Mouse (Mus musculus): ENCODE measurements around the gene Gng3.
"Not testable (repeated sequence)": the region's sequence is repeated elsewhere in the genome, so short reads cannot be mapped to it uniquely, and the experiment has no call there.

The Gng3 gene

DNA sequence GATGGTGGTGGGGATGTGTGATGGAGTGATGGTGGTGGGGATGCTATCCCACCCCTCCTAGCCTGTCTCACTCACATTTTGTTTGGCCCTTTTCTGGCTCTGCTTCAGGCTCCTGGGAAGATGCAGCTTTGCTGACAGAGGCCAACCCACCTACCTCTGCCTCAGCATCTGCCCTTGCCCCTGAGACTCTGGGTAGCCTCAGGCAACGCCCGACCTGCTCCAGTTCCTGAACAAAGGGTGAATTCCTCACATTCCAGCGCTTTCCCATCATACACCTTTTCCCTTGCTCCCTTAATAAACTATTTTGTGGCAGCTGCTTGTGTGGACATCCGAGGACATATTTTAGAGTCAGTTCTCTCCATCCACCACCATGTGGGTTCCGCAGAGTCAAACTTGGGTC, 9.4 kb upstream of the Gng3 start:
- in situ Hi-C loops (cut with MboI; ENCODE audit: low sequenced_read_pairs) = loop anchor here (10.0 kb wide), 1 partner anchor 266 kb away; no protein-coding TSS in a partner anchor

- in situ Hi-C loops (cut with MboI; ENCODE audit: low sequenced_read_pairs) = loop anchor here (10.0 kb wide), 1 partner anchor 270 kb away; no protein-coding TSS in a partner anchor
Measured at GRCm38 (mm10) chr19:8844371-8845129, 5.6 kb upstream of the Gng3 start.

GRCm38 (mm10) chr19:8842961-8843360, 4.0 kb upstream of the Gng3 start:
- in situ Hi-C loops (cut with MboI; ENCODE audit: low sequenced_read_pairs) = loop anchor here (10.0 kb wide), 1 partner anchor 272 kb away; no protein-coding TSS in a partner anchor

DNA sequence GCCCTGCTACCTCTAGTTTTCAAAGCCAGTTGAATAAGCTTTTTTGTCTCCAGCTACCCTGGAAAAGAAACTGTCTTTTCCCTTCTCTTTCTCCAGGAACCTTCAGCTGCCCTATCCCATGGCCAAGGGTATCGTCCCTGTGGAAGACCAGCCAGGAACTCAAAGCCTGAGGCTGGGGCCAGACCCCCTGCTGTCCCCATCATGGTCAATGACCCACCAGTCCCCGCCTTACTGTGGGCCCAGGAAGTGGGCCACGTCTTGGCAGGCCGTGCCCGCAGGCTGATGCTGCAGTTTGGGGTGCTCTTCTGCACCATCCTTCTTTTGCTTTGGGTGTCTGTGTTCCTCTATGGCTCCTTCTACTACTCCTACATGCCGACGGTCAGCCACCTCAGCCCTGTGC, 2.0 kb upstream of the Gng3 start:
- in situ Hi-C loops (cut with MboI; ENCODE audit: low sequenced_read_pairs) = loop anchor here (10.0 kb wide), 1 partner anchor 274 kb away; no protein-coding TSS in a partner anchor

DNA sequence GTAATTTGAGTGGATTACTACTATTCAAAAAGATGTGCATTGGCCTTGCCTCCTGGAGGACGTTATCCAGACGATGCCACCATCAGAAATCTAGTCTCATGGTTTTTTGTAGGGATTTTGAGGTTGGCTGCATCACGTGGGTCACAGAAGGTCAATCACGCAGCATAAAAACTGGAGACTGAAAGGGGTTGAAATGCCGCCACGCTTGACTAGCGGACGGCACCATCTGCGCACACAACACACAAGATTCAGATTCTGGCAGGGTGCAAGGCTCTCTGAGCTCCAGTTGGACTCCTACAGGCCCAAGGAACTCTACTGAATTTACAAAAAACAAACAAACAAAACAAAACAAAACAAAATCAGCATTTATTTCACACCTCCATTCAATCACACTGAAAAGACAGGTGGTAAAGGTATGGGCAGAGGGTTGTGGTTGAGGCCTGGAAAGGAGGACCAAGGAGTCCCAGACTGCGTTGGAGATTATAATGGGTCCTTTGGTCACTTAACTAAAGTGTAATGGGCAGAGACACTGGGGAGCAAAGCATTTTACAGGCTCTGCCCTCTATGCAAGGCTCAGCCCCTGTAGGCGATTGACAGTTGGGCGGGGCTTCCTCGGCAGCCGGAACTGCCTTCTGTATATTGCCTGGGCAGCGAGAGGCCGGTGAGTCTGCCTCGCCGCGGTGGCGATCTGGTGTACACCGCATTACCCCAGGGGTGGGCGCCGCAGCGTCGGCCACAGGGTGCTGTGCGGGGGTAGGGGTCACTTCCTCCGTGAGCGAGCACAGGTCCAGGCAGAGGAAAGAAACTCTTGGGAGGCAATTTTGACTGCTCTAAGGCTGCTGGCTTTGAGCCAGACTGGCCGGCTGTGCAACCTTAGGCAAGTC, 1.2 kb upstream of the Gng3 start:
- in situ Hi-C loops (cut with MboI; ENCODE audit: low sequenced_read_pairs) = loop anchor here (10.0 kb wide), 1 partner anchor 275 kb away; no protein-coding TSS in a partner anchor

- in situ Hi-C loops (cut with MboI; ENCODE audit: low sequenced_read_pairs) = no loop called here
Measured at GRCm38 (mm10) chr19:8838041-8838730, 808 bp downstream of the Gng3 start.

DNA sequence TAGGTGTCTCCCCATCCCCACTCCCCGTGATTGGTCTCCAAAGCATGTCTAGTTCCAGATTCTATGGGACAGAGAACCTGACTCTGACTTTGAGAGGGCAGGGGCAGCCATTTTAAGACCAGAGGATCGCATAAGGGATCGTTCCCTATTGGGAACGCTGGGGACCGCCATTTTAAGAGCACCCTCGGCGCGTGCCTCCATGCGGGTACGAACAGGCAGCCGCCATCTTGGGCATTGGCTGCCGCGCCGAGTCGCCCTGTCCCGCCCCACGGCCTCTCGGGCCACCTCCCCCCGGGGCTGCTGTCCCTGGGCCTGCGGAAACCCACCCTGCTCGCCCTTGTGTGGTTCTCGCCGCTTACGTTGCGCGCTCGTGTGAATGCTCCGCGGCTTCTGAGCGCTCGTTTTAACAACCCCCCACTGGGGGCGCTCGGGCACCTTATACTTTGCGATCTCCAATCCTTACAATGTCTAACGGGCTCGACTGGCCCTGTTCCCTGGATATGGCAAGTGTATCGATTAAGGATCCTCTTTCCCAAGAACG, 1.7 kb downstream of the Gng3 start, which contains the start of gene Bscl2:
Gene Bscl2 (plus strand): TSS at position 217 of the 541 bp plus-strand sequence.
- in situ Hi-C loops (cut with MboI; ENCODE audit: low sequenced_read_pairs) = no loop called here

GRCm38 (mm10) chr19:8836327-8836726, 2.7 kb downstream of the Gng3 start:
- in situ Hi-C loops (cut with MboI; ENCODE audit: low sequenced_read_pairs) = not testable (repeated sequence)

DNA sequence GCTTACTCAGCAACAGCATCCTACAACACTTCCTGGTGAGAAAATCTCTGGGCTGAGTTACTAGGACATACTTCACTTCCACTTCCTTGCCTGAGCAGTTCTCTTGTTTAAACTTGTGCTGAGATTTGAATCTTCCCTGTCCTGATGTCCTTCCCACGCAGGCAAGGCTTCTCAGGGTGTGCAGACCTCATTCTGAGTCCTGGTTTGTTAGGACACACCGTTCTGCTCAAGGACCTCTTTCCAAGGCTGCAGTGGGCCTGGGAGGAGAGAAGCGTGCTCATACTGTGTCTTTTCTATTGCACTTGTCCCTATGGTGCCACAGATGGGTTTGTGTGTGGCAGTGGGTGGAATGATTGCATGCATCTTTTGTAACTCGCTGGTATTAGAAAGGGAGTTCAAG, 6.0 kb downstream of the Gng3 start:
- in situ Hi-C loops (cut with MboI; ENCODE audit: low sequenced_read_pairs) = no loop called here

GRCm38 (mm10) chr19:8831262-8831661, 7.7 kb downstream of the Gng3 start:
- in situ Hi-C loops (cut with MboI; ENCODE audit: low sequenced_read_pairs) = no loop called here

GRCm38 (mm10) chr19:8830664-8831063, 8.3 kb downstream of the Gng3 start:
- in situ Hi-C loops (cut with MboI; ENCODE audit: low sequenced_read_pairs) = no loop called here

DNA sequence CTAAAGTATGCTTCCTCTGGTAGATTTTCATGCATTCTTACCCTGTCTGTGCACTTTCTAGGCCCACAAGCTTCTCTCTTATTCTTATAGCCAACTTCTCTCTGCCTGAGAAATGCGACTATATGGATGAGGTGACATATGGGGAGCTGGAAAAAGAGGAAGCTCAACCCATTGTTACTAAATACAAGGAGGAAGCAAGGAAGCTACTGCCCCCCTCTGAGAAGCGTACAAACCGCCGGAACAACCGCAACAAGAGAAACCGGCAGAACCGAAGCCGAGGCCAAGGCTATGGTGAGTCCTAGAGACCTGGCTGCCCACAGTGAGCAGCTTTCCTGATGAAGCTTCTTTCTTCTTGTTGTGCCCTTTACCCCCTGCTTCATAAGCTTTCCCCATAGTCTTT, 9.3 kb downstream of the Gng3 start, which contains the start of gene AC129217.1:
Gene AC129217.1 (plus strand): TSS at position 114 of the 400 bp plus-strand sequence.
- in situ Hi-C loops (cut with MboI; ENCODE audit: low sequenced_read_pairs) = no loop called here

DNA sequence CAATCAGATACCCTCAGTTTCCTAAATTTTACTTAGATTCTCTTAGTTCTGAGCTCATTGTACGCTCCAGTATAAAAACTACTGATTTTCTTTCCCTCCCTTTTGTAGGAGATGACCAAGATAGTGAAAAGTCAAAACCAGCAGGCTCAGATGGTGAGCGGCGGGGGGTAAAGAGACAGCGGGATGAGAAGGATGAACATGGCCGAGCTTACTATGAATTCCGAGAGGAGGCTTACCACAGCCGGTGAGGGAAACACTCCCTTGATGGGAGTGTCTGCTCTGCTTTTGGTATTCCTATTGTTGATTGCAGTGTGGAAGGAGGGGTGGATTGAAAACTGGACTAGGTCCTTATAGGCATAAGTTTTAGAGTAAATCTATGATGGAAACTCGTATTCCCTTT, 16.3 kb downstream of the Gng3 start:
- in situ Hi-C loops (cut with MboI; ENCODE audit: low sequenced_read_pairs) = no loop called here

- in situ Hi-C loops (cut with MboI; ENCODE audit: low sequenced_read_pairs) = no loop called here
Measured at GRCm38 (mm10) chr19:8821146-8821545, 17.8 kb downstream of the Gng3 start.

- in situ Hi-C loops (cut with MboI; ENCODE audit: low sequenced_read_pairs) = no loop called here
Measured at GRCm38 (mm10) chr19:8820424-8820956, 18.5 kb downstream of the Gng3 start.

- in situ Hi-C loops (cut with MboI; ENCODE audit: low sequenced_read_pairs) = no loop called here
Measured at GRCm38 (mm10) chr19:8819596-8820423, 19.2 kb downstream of the Gng3 start, which contains the start of gene Hnrnpul2. Hnrnpul2 (plus strand) TSS chr19:8820010.

GRCm38 (mm10) chr19:8818801-8819595, 20.0 kb downstream of the Gng3 start, which contains the start of gene Ttc9c:
Ttc9c (minus strand) TSS chr19:8819333.
- in situ Hi-C loops (cut with MboI; ENCODE audit: low sequenced_read_pairs) = no loop called here

DNA sequence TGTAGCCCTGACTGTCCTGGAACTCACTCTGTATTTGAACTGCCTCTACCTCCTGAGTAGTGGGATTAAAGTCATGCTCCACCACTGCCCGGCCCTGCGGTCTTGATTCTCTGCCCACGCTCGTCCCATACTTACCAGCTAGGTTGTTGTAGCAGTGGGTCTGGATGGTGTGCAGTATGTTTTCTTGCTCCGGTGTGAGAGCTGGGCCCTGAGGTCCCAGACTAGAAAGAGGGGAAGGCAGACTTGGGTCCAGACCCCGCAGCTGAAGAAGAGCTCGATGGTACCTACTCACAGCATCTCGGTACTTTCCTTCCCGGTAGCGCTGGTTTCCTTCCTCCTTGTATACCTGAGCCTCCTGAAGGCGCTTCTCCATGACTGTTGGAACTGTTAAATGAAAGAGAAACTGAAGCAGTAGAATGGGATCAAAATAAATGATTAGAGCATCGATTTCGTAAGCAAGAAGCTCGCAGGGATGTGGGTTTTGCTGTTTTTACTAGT, 20.6 kb downstream of the Gng3 start:
- in situ Hi-C loops (cut with MboI; ENCODE audit: low sequenced_read_pairs) = no loop called here

Data from CH12F3 (cell line).